Mouse (Mus musculus): ENCODE results near the gene Slc22a2. TPM values are rescaled to one million over a fixed set of nuclear protein-coding genes. Genes with fewer than 3 reads are reported as not detected.

Gene Slc22a2
- total RNA-seq, 2 experiments from 2014 or later = not detected

Other genes with a start within 250 kb of the Slc22a2 start
- 1 to 10 TPM in 1 of 2 experiments, under 1 TPM in 1; 0.12 to 1.1 TPM for gene Plg, start 205.5 kb upstream of the Slc22a2 start, total RNA-seq (2021)
- gene Slc22a3, start 76.4 kb upstream of the Slc22a2 start, total RNA-seq (2021) = 1 to 10 TPM; 4.5 to 6.3 TPM
- not detected for gene Slc22a1, start 91.7 kb downstream of the Slc22a2 start, total RNA-seq (2021)
- 100 to 1,000 TPM in 1 of 2 experiments, 10 to 100 TPM in 1; 92.0 to 114 TPM for gene Igf2r, start 185.5 kb downstream of the Slc22a2 start, total RNA-seq (2021)